Mouse (Mus musculus) induced T-regulatory cell, adult 2 months (primary cell): Measurements from ENCODE around the gene Zfp800.

Experiments
- DNase-seq: peaks from one replicate; pipeline ENCODE4 v3.0.0-alpha.2; 2012; ENCODE audit warnings: low read depth

Gene Zfp800

DNA sequence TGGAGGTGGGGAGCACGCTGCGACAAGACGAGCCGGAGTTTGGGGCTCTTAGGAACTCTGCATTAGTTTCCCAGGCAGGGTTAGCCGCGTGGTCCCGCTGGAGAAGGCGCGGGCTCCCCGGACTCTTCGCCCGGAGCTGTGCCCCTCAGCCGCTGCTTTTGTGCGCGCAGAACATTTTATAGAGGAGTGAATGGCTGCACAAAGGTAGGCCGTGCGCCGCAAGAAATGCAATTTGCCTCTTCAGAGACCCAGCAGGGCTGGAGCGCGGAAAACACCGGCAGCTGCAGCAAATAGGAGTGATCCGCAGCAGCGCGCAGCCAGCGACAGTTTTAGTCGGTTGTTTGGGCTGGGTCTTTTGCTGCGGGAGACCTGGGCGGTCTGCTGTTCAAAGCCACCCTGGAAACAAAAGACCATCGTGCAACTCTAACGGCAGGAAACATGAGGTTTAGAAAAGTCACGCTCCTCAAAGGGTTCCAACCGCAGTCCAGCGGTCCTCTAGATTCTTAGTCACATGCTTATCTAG, at the start of gene Zfp800:
Gene Zfp800 (minus strand): TSS at position 325 of the 523 bp plus-strand sequence.
- peak; percentile 60 for DNase-seq

GRCm38 (mm10) chr6:28431538-28431855, 33.7 kb upstream of the Zfp800 start:
- no peak for DNase-seq

GRCm38 (mm10) chr6:28430795-28431537, 33.2 kb upstream of the Zfp800 start:
- no peak for DNase-seq

GRCm38 (mm10) chr6:28429870-28430269, 32.1 kb upstream of the Zfp800 start:
- DNase-seq: no peak

DNA sequence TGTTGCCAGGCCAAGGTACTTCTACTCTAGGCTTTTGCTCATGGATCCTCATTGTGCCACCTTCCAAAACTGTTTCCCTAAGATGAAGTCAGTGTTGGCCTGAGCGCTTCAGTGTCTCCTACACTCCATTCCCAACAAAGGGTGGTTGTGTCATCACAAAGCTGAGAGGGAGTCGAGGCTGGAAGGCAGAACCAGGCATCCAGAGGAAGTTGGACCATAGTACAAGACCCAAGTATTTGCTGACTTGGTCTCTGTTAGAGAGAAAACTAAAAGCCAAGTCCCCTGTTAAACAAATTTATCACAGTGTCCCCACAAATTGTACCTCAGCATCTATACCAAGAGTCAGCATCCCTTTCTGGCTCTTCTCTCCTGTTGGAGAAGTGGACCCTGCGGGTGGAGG, 30.5 kb upstream of the Zfp800 start, which contains the start of gene Gcc1:
Gene Gcc1 (minus strand): TSS at position 101 of the 400 bp plus-strand sequence.
- no peak for DNase-seq

DNA sequence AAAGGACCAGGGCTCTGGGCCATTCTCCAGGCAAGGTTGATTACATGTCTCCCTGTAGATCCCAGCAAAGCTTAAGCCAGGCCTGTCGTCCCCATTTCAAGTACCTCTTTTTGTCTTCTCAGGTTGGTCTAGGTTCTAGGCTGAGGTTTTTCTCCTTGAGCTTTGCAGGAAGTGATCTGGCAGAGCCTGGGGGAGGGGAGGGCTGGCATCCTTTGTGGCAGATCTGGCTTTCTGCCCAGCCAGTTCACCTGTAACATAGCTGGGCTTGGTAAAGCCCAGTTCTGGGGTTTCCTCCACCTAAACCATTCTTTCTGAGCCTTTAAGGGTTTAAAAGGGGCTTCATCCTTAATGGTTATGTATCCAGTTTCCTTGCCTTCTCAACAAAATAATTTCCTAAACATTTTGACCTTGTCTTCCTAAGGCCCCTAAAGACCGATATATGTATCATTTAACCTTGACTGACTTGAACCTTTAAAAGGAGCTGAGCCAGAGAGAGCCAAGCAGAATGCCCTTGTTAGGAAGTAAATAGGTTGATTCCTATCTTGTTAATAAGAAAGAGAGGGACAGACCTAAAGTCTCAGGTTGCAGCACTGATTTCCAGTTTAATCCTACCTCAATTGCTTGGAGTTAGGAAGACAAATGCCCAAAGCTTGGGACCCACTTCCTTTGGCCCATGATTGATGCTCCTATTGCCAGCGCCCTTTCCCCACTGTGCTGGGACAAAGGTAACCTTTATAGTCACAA, 29.5 kb upstream of the Zfp800 start, which contains the start of gene Fscn3:
Gene Fscn3 (plus strand): TSS at position 694 of the 744 bp plus-strand sequence.
- peak; percentile 55 for DNase-seq

DNA sequence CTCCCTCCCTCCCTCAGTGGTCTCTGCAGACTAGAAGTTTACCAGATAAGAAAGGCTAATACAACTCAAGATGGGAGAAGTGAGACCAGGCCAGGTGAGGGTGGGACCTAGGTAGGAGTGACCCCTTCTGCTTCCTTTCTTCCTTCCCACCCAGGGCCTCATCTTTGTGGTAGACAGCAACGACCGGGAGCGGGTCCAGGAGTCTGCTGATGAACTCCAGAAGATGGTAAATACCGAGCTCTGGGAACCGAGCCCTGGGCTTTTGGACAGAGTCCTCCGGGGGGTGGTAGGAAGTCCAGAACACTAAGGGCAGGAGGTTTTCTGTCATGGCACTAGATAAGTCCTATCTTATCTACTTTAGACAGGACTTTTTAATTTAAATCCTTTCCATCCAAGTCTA, 27.2 kb upstream of the Zfp800 start:
- no peak for DNase-seq

GRCm38 (mm10) chr6:28423767-28424695, 26.2 kb upstream of the Zfp800 start:
- DNase-seq: peak; percentile 65

DNA sequence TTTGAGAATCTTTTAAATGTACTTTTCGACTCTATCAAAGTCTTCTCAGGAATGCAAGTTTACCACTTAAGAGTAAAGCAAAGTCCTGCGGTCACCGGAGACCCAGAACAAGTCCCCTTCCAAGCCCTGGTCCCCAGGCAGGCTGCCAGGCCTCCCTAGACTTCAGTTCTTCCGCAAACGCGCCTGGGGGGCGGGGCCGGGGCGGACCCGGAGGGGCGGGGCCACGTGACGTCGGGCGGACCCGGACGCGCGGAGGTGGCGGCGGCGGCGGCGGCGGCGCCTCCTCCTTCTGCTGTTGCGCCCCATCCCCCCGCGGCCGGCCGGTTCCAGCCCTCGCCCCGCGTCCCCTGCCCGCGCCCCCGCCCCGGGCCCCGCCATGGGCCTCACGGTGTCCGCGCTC, 25.5 kb upstream of the Zfp800 start, which contains the start of gene Arf5:
Gene Arf5 (plus strand): TSS at position 248 of the 400 bp plus-strand sequence.
- peak; percentile 94 for DNase-seq

DNA sequence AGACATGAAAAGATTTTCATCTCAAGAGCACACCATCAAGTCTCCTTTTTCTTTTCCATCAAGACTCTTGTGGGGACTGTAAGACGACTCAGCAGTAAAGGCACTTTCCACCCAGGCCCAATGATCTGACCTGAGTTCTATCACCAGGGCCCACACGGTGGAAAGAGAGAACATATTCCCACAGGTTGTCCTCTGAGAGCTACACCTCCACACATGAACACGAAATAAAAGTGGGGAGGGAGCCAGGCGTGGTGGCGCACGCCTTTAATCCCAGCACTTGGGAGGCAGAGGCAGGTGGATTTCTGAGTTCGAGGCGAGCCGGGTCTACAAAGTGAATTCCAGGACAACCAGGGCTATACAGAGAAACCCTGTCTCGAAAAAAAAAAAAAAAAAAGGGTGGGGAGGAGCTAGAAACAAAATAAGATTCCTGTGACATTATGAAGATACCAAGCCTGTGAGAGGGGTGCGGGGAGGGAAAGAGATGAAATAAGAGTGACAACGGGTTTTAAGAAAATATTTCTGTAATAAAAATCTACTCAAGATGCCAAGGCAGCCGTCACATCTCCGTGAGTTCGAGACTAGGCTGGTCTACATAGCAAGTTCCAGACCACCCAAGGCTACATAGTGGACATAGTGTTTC, 25.0 kb upstream of the Zfp800 start:
- no peak for DNase-seq

DNA sequence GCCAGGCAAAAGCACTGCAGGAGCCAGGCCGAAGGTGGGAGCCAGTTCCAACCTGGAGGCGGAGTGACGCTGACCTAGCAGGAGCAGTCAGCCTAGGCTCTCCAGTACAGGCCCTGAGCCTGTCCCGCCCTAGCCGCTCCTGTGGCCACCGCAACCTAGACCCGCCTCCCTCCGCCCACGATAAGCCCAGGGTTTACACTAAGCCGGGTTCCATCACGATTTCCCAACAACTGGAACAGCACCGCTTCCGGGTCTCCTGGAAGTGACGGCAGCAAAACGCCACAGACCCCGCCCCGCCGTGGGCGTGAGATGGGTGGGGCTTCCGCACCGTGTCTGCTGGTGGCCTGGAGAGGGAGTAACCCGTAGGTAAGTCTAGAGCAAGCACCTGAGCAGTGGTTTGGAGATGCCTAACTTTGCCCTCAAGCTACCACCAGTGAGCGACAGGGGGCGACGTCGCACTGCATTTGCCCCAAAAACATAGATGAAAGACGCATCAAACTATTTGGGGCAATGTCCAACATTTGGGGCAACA, 23.7 kb upstream of the Zfp800 start:
- peak; percentile 98 for DNase-seq

GRCm38 (mm10) chr6:28420865-28421264, 23.1 kb upstream of the Zfp800 start:
- peak; percentile 47 for DNase-seq

- no peak for DNase-seq
These were observed 22.6 kb upstream of the Zfp800 start for GRCm38 (mm10) chr6:28420361-28420760.

- no peak for DNase-seq
These were observed 21.9 kb upstream of the Zfp800 start for GRCm38 (mm10) chr6:28419673-28420072.

DNA sequence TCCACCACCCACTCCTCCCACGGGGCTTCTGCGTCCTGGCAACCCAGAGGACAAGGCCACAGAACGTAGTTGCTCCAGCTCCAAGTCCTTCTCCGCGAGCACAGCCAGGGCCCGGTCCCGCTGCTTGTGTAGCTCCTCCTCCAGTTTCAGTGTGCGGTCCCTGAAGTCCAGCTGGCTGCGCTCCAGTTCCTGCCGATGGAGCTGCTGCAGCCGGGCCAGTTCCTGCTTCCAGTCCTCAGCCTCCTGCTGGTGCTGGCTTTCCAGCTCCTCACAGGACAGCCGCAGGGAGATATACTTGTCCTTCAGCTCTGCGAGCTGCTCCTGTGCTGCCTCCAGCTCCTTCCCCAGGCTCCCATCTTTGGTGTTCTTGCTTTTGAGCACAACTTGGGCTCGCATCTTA, 20.6 kb upstream of the Zfp800 start:
- no peak for DNase-seq

DNA sequence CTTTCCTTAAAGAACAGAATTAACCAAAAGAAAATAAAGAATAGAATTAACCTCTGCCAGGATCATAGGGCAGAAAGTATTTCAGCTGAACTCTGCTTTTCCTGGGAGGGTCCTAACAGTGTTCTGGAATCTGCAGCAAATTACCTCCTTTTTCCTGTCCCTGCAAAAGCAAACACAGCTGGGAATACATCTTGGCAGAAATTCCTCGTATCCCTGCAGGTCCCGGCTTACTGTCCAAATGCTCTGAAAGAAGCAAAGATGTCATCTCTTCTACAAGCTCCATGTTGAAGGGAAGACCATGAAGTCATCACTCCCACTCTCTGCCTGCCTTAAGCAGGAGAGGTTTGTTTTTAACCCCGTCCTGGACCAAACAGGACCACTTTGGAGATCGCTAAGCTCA, 19.2 kb upstream of the Zfp800 start:
- DNase-seq: no peak

DNA sequence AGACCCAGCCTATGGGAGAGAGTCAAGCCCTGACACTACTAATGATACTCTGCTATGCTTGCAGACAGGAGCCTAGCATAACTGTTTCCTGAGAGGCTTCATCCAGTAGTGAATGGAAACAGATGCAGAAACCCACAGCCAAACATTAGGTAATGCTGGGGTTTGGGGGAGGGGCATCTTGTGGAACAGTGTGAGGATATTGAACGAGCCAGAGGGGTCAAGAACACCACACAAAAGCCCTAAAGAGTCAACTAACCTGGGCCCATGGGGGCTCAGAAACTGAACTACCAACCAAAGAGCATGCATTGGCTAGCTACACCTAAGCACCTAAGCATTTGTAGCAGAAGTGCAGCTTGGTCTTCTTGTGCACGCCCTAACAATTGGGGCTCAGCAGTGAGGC, 13.4 kb upstream of the Zfp800 start:
- no peak for DNase-seq

- peak; percentile 64 for DNase-seq
These were observed 12.2 kb upstream of the Zfp800 start for GRCm38 (mm10) chr6:28410053-28410452.

GRCm38 (mm10) chr6:28399791-28400190, 2.0 kb upstream of the Zfp800 start:
- peak; percentile 60 for DNase-seq

DNA sequence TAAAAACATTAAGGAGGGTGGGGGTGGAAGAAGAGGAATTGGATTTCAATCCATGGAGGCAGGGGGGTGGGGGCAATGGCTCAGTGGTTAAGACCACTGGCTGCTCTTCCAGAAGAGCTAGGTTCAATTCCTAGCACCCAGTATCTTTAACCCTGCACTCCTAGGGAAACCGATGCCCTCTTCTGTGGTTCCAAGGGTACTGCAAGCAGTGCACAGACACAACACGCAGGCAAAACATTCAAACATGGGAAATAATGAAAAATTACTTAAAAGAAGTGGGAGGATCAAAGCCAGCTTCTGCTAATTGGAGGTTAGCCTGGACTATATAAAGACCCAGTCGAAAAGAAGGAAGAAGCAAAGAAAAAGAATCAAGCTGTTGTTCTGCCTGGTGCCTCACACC, 921 bp upstream of the Zfp800 start:
- DNase-seq: peak; percentile 17

GRCm38 (mm10) chr6:28396853-28397457, 850 bp downstream of the Zfp800 start:
- peak; percentile 42 for DNase-seq
